Mouse (Mus musculus) embryonic facial prominence, embryonic 11.5 days (tissue): ENCODE measurements at regions not wholly inside any gene's neighbourhood (a gene's known extent, or its start where the extent isn't known, plus 50 kb on each side); places are given as distances from the start of the nearest gene placed in this dataset.
"Not testable (repeated sequence)": the region's sequence is repeated elsewhere in the genome, so short reads cannot be mapped to it uniquely, and the experiment has no call there.

ENCODE experiments used
- ATAC-seq: fragments of 200-750 bp; cut with Nextera tagmentation; replicated peaks from 2 replicates; pipeline ENCODE4 v1.8.0; 2017; ENCODE audit warnings: low read depth; ENCODE audit not compliant: insufficient number of reproducible peaks, low FRiP score, low TSS enrichment
- DNase-seq: peaks from one replicate; pipeline ENCODE4 v3.0.0-alpha.2; 2015; ENCODE audit warnings: low spot score
- H3K27ac ChIP-seq: fragments of 300-500 bp; sonication (generic); replicated peaks from 2 replicates; pipeline ENCODE4 v1.5.1; 2014; ENCODE audit warnings: mild to moderate bottlenecking, low read depth, low read length, control low read depth
- H3K27me3 ChIP-seq: fragments of 300-500 bp; sonication (generic); 2 replicates; pipeline ENCODE4 v1.6.1; 2014; ENCODE audit warnings: mild to moderate bottlenecking, low read length, moderate library complexity, mixed read lengths; ENCODE audit not compliant: control insufficient read depth, insufficient read depth
- H3K36me3 ChIP-seq: fragments of 300-500 bp; sonication (generic); replicated peaks from 2 replicates; pipeline ENCODE4 v1.6.1; 2014; ENCODE audit warnings: low read depth, mild to moderate bottlenecking, low read length, moderate library complexity, mixed read lengths; ENCODE audit not compliant: control insufficient read depth, insufficient read depth
- H3K4me1 ChIP-seq: fragments of 300-500 bp; sonication (generic); 2 replicates; pipeline ENCODE4 v1.6.1; 2014; ENCODE audit warnings: low read length, mixed read lengths; ENCODE audit not compliant: control insufficient read depth, insufficient read depth
- H3K4me2 ChIP-seq: fragments of 300-500 bp; sonication (generic); 2 replicates; pipeline ENCODE4 v1.6.1; 2014; ENCODE audit warnings: low read depth, mild to moderate bottlenecking, control low read depth, low read length, moderate library complexity
- H3K4me3 ChIP-seq: fragments of 300-500 bp; sonication (generic); 2 replicates; pipeline ENCODE4 v1.5.1; 2014; ENCODE audit warnings: low read depth, low read length, control low read depth
- H3K9ac ChIP-seq: fragments of 300-500 bp; sonication (generic); replicated peaks from 2 replicates; pipeline ENCODE4 v1.6.1; 2014; ENCODE audit warnings: mild to moderate bottlenecking, control low read depth, low read length
- H3K9me3 ChIP-seq: fragments of 300-500 bp; sonication (generic); replicated peaks from 2 replicates; pipeline ENCODE4 v1.6.1; 2016; ENCODE audit warnings: mild to moderate bottlenecking, low read length, inconsistent platforms, mixed read lengths; ENCODE audit not compliant: control insufficient read depth
- WGBS: fragments of 180-500 bp; shearing (Covaris S2); extraction: QIAGEN DNeasy Blood & Tissue Kit; methylation state at CpG from one replicate; pipeline ENCODE4 v1.1.7; 2014; 5-methylcytosine and 5-hydroxymethylcytosine counted together

GRCm38 (mm10) chr6:70103781-70104180 lies 688.3 kb downstream of the Rpia start:
- no peaks in the 10 kb centered on the region for H3K27me3 ChIP-seq
- H3K4me1 ChIP-seq: no peaks in the 10 kb centered on the region
- H3K9ac ChIP-seq: no peak overlapping the region
- H3K36me3 ChIP-seq: no peaks in the 10 kb centered on the region
- 38% methylated on average over 4 of the region's 4 CpGs for WGBS
- no peak overlapping the region for H3K27ac ChIP-seq
- DNase-seq (no peak), ATAC-seq (no peak)
- H3K9me3 ChIP-seq: no peaks in the 10 kb centered on the region
- no peak overlapping the region for H3K4me3 ChIP-seq
- no peak overlapping the region for H3K4me2 ChIP-seq

DNA sequence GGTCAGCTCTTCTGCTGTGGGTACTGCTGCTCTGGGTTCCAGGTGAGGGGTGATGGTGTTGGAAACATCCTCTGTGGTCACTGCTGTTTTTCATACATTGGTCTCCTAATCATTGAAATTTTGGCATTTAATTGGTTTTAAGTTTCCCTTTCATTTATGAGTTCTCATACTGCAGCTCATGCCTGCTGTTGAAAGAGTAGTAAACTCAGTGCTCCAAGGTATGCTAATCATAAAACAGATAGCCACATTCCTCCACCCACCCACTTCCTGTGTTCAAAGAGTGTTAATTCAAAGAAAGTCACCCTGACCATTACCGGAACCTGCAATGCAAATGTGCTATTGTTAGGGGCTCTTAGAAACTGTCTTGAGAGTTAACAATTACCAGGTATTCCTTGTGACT lies 688.9 kb downstream of the Rpia start:
- not testable (repeated sequence) for H3K27me3 ChIP-seq, H3K9ac ChIP-seq, DNase-seq, H3K4me2 ChIP-seq, H3K4me3 ChIP-seq, ATAC-seq, H3K36me3 ChIP-seq, H3K9me3 ChIP-seq, H3K4me1 ChIP-seq, H3K27ac ChIP-seq
- WGBS: 64% methylated on average over 1 of the region's 1 CpGs

DNA sequence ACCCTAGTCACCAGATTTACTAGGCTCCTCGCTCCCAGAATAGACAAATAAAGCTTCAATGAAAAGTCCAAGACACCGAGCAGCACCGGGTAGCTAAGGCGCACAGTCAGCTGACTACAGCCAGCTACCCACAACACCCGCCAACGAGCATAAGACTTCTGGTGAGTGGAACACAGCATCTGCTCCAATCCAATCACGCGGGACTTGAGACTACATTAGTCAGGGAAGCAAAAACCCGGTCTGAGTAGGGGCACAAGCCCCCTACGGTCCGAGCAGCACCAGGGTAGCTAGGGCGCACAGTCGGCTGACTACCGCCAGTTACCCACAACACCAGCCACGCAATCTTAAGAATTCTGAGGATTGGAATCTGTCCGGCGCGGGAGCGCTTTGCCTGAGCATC lies 704.0 kb downstream of the Rpia start:
- ATAC-seq (no peak), DNase-seq (no peak)
- H3K4me3 ChIP-seq: no peak overlapping the region
- no peak overlapping the region for H3K9ac ChIP-seq
- H3K9me3 ChIP-seq: no peaks in the 10 kb centered on the region
- no peaks in the 10 kb centered on the region for H3K36me3 ChIP-seq
- WGBS: 89% methylated on average over 19 of the region's 19 CpGs
- no peaks in the 10 kb centered on the region for H3K27me3 ChIP-seq
- H3K4me2 ChIP-seq: no peak overlapping the region
- no peaks in the 10 kb centered on the region for H3K4me1 ChIP-seq
- H3K27ac ChIP-seq: no peak overlapping the region

DNA sequence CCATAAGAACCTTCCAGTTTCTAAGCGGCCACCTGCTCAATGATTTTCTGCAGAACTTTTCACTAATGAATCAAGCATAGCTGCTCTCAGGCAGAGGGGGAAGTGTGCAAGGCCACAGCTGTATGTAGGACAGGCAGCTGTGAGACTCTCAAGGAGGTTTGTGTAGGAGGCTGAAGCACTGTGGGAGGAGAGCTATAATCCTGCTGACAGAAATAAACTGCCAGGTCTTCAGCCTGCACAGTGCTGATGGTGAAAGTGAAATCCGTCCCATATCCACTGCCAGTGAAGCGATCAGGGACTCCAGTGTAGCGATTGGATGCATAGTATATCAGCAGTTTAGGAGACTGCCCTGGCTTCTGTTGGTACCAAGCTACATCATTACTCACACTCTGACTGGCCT lies 718.2 kb downstream of the Rpia start:
- 88% methylated on average over 4 of the region's 4 CpGs for WGBS

DNA sequence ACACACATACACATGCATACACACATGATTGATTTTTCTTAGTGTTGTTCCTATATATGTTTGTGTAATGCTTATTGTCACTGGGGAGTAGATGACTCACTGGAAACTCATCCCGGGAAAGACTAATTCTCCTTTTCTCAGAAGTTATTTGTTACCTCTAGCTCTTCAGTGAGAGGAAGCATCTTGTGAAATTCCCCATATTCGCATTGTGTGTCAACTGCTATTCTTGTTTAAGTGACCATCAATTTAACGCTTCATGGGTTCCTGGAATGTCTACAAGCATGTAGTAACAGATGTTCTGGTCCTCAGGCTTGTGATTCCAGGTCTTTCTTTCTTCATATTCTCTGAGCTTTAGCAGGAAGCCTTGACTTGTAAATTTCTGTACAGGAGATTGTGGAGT lies 720.0 kb downstream of the Rpia start:
- Histone ChIP-seq H3K9ac (no peak overlapping the region), H3K27ac (no peak overlapping the region), H3K4me3 (no peak overlapping the region), H3K36me3 (no peaks in the 10 kb centered on the region), H3K4me1 (no peaks in the 10 kb centered on the region), H3K4me2 (no peak overlapping the region), H3K9me3 (no peaks in the 10 kb centered on the region), H3K27me3 (no peaks in the 10 kb centered on the region)
- DNase-seq: no peak
- ATAC-seq: no peak
- WGBS: 81% methylated on average over 3 of the region's 3 CpGs

More for the DNA sequence above, 718.2 kb downstream of the Rpia start:
- Histone ChIP-seq H3K9me3 (no peaks in the 10 kb centered on the region), H3K4me1 (no peaks in the 10 kb centered on the region), H3K27ac (no peak overlapping the region), H3K9ac (no peak overlapping the region), H3K36me3 (no peaks in the 10 kb centered on the region), H3K4me2 (no peak overlapping the region), H3K4me3 (no peak overlapping the region), H3K27me3 (no peaks in the 10 kb centered on the region)
- DNase-seq: no peak
- ATAC-seq: no peak

GRCm38 (mm10) chr6:70067716-70068415 lies 724.2 kb downstream of the Rpia start:
- H3K4me2 ChIP-seq: no peak overlapping the region
- no peak overlapping the region for H3K4me3 ChIP-seq
- no peak overlapping the region for H3K27ac ChIP-seq
- H3K27me3 ChIP-seq: no peaks in the 10 kb centered on the region
- H3K4me1 ChIP-seq: no peaks in the 10 kb centered on the region
- WGBS: 72% methylated on average over 6 of the region's 6 CpGs
- H3K36me3 ChIP-seq: no peaks in the 10 kb centered on the region
- no peaks in the 10 kb centered on the region for H3K9me3 ChIP-seq
- ATAC-seq (no peak), DNase-seq (no peak)
- H3K9ac ChIP-seq: no peak overlapping the region

- ATAC-seq: no peak
- 85% methylated on average over 1 of the region's 1 CpGs for WGBS
- H3K27ac ChIP-seq: no peak overlapping the region
- H3K9me3 ChIP-seq: no peaks in the 10 kb centered on the region
- no peaks in the 10 kb centered on the region for H3K4me1 ChIP-seq
- H3K4me2 ChIP-seq: no peak overlapping the region
- H3K36me3 ChIP-seq: no peaks in the 10 kb centered on the region
- H3K27me3 ChIP-seq: no peaks in the 10 kb centered on the region
- H3K4me3 ChIP-seq: no peak overlapping the region
- no peak for DNase-seq
- H3K9ac ChIP-seq: no peak overlapping the region
Observed at GRCm38 (mm10) chr6:70059028-70059427, 733.0 kb downstream of the Rpia start.

DNA sequence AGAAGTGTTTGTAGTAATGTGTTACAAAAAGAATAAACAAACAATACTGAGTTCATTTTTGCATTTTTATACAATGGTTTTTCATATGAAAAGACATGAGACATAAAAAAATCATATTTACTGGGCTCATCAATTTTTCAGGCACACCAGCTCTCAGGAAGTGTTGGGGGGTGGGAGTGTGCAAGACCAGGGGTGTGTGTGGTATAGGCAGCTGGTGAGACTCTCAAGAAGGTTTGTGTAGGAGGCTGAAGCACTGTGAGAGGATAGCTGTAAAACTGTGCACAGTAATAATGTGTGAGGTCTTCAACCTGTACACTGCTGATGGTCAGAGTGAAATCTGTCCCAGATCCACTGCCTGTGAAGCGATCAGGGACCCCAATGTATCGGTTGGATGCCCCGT lies 733.7 kb downstream of the Rpia start:
- Histone ChIP-seq H3K4me2 (no peak overlapping the region), H3K27ac (no peak overlapping the region), H3K4me3 (no peak overlapping the region), H3K9me3 (no peaks in the 10 kb centered on the region), H3K4me1 (no peaks in the 10 kb centered on the region), H3K27me3 (no peaks in the 10 kb centered on the region), H3K36me3 (no peaks in the 10 kb centered on the region), H3K9ac (no peak overlapping the region)
- ATAC-seq (no peak), DNase-seq (no peak)
- 90% methylated on average over 3 of the region's 3 CpGs for WGBS
